ENCODE assay signal across 12 mouse cellular contexts in genomic region chr7:95760945-95761661, GRCm38 (mm10).
A peak's percentile ranks its signal among the peaks of the same experiment; 100 is the strongest.
DNase-seq lines count a peak whose midpoint lies in the region; ATAC-seq lines count a peak whose summit lies in the region.
"Had no signal": no experiment of that assay in that cellular context is flagged by ENCODE, and none has a peak within 500 bp of the region (broad histone marks: within the 10 kb centered on the region; RNA-seq: fewer than 3 reads in every experiment).

No protein-coding gene starts in this region.

- no peaks in the 10 kb centered on the region for H3K27me3 ChIP-seq in midbrain, embryonic 11.5 days (ENCODE audit: control insufficient read depth, insufficient read depth, low read length)
- no peaks in the 10 kb centered on the region for H3K27me3 ChIP-seq in midbrain, embryonic 10.5 days (ENCODE audit: low read depth, poor library complexity, severe bottlenecking)
- H3K27me3 ChIP-seq in midbrain, embryonic 12.5 days = no peaks in the 10 kb centered on the region
- H3K27me3 ChIP-seq: kidney, embryonic 15.5 days; limb, embryonic 12.5 days; lung, embryonic 15.5 days had no signal

- no peak overlapping the region for H3K4me2 ChIP-seq in midbrain, embryonic 11.5 days
- no peak overlapping the region for H3K4me2 ChIP-seq in midbrain, embryonic 12.5 days (replicated peaks)
- H3K4me2 ChIP-seq: kidney, embryonic 15.5 days; limb, embryonic 12.5 days; lung, embryonic 15.5 days had no signal

- 45% methylated on average over 12 of the region's 12 CpGs for WGBS in midbrain, embryonic 11.5 days
- 67% methylated on average over 12 of the region's 12 CpGs for WGBS in midbrain, embryonic 10.5 days
- WGBS in midbrain, embryonic 12.5 days = 45% methylated on average over 12 of the region's 12 CpGs

- no peak overlapping the region for H3K27ac ChIP-seq in midbrain, embryonic 11.5 days (ENCODE audit: low read depth, low read length)
- H3K27ac ChIP-seq in midbrain, embryonic 10.5 days (replicated peaks) = no peak overlapping the region
- H3K27ac ChIP-seq in midbrain, embryonic 12.5 days (replicated peaks) = no peak overlapping the region
- H3K27ac ChIP-seq: kidney, embryonic 15.5 days; limb, embryonic 12.5 days; lung, embryonic 15.5 days had no signal

- peak; percentile 79 for ATAC-seq in midbrain, embryonic 11.5 days (ENCODE audit: low FRiP score)
- peak; percentile 84 for ATAC-seq in midbrain, embryonic 12.5 days (ENCODE audit: low FRiP score, low read depth)
- no peak for ATAC-seq in megakaryocyte progenitor cell, adult 5-6 weeks (replicated peaks; ENCODE audit: poor library complexity)

- H3K4me3 ChIP-seq in midbrain, embryonic 11.5 days (ENCODE audit: low read depth, low read length) = no peak overlapping the region
- no peak overlapping the region for H3K4me3 ChIP-seq in midbrain, embryonic 10.5 days
- H3K4me3 ChIP-seq in midbrain, embryonic 12.5 days = no peak overlapping the region
- H3K4me3 ChIP-seq: kidney, embryonic 15.5 days; limb, embryonic 12.5 days; lung, embryonic 15.5 days had no signal

- H3K36me3 ChIP-seq in midbrain, embryonic 11.5 days (ENCODE audit: control insufficient read depth, insufficient read depth, low read length) = no peaks in the 10 kb centered on the region
- H3K36me3 ChIP-seq in midbrain, embryonic 10.5 days = no peaks in the 10 kb centered on the region
- H3K36me3 ChIP-seq in midbrain, embryonic 12.5 days = no peaks in the 10 kb centered on the region
- H3K36me3 ChIP-seq: kidney, embryonic 15.5 days; limb, embryonic 12.5 days; lung, embryonic 15.5 days had no signal

- peaks cover 2% of the 10 kb centered on the region; the same call in 1 of the 2 replicates for H3K4me1 ChIP-seq in midbrain, embryonic 11.5 days (ENCODE audit: control insufficient read depth, insufficient read depth, low read length)
- peaks cover 18% of the 10 kb centered on the region for H3K4me1 ChIP-seq in midbrain, embryonic 10.5 days
- peaks cover 8% of the 10 kb centered on the region for H3K4me1 ChIP-seq in midbrain, embryonic 12.5 days
- H3K4me1 ChIP-seq: kidney, embryonic 15.5 days; limb, embryonic 12.5 days; lung, embryonic 15.5 days had no signal

- no peak for DNase-seq in midbrain, embryonic 11.5 days (ENCODE audit: low spot score, missing footprints)
- DNase-seq in midbrain, embryonic 10.5 days (ENCODE audit: low spot score) = no peak
- peak; percentile 54 to 70 for DNase-seq in frontal cortex, adult 2 months (ENCODE audit: extremely low spot score in 1 of 2, low spot score in 1 of 2)
- peak; percentile 2 for DNase-seq in right cerebral cortex, postnatal 4 days
- DNase-seq in kidney, adult 8-10 months = no peak
- no peak for DNase-seq in ovary, postnatal 10 days (ENCODE audit: low spot score)
- DNase-seq: cerebellum, postnatal 25 days had no signal

- H3K9ac ChIP-seq in midbrain, embryonic 11.5 days (ENCODE audit: low read length) = no peak overlapping the region
- no peak overlapping the region for H3K9ac ChIP-seq in midbrain, embryonic 12.5 days (replicated peaks)
- H3K9ac ChIP-seq: kidney, embryonic 15.5 days; limb, embryonic 12.5 days; lung, embryonic 15.5 days had no signal

- no peaks in the 10 kb centered on the region for H3K9me3 ChIP-seq in midbrain, embryonic 11.5 days (ENCODE audit: control insufficient read depth, low read length)
- no peaks in the 10 kb centered on the region for H3K9me3 ChIP-seq in midbrain, embryonic 10.5 days (replicated peaks)
- H3K9me3 ChIP-seq in midbrain, embryonic 12.5 days = no peaks in the 10 kb centered on the region
- H3K9me3 ChIP-seq: kidney, embryonic 15.5 days; limb, embryonic 12.5 days; lung, embryonic 15.5 days had no signal

Comparison
In these comparisons a context has a peak if more than half of its experiments do, and no peak if none do; other contexts are left out.
1. DNase-seq: peak in frontal cortex, adult 2 months (2 of 2) and right cerebral cortex, postnatal 4 days (single experiment); none in midbrain, embryonic 11.5 days (single experiment), midbrain, embryonic 10.5 days (single experiment), kidney, adult 8-10 months (0 of 2) and ovary, postnatal 10 days (single experiment).